Mouse (Mus musculus) G1E (cell line): ENCODE results near the gene F10. TPM values are rescaled to one million over a fixed set of nuclear protein-coding genes. Genes with fewer than 3 reads are reported as not detected.

Source experiments
- ATAC-seq: 2 replicates; pipeline ENCODE4 v1.8.0; 2016; ENCODE audit warnings: mild to moderate bottlenecking; ENCODE audit not compliant: insufficient number of reproducible peaks, poor library complexity, low FRiP score, severe bottlenecking; ENCODE audit errors: extremely low read depth
- DNase-seq: peaks from one replicate; pipeline ENCODE4 v3.0.0; 2012; ENCODE audit warnings: low spot score
- H3K27me3 ChIP-seq: 2 replicates; pipeline ENCODE4 v1.6.1; 2012; ENCODE audit warnings: mild to moderate bottlenecking, low read length, inconsistent platforms; ENCODE audit not compliant: insufficient read depth
- H3K36me3 ChIP-seq: replicated peaks from 2 replicates; pipeline ENCODE3; 2012; ENCODE audit warnings: mild to moderate bottlenecking, inconsistent platforms
- H3K4me1 ChIP-seq: 2 replicates; pipeline ENCODE4 v1.6.1; 2012; ENCODE audit warnings: low read depth, low read length, inconsistent platforms, mixed read lengths; ENCODE audit not compliant: insufficient read depth
- H3K4me3 ChIP-seq: 2 replicates; pipeline ENCODE4 v1.5.1; 2012; ENCODE audit warnings: low read depth, mild to moderate bottlenecking, inconsistent platforms, low read length, moderate library complexity, mixed read lengths
- H3K9me3 ChIP-seq: replicated peaks from 2 replicates; pipeline ENCODE4 v1.6.1; 2012; ENCODE audit warnings: inconsistent platforms
- CTCF ChIP-seq: IDR thresholded peaks from 2 replicates; pipeline ENCODE4 v1.5.1; 2012; ENCODE audit warnings: low read depth, low read length, inconsistent platforms, mixed read lengths
- GATA1 ChIP-seq: IDR thresholded peaks from 2 replicates; pipeline ENCODE4 v1.6.1; 2012; ENCODE audit warnings: borderline replicate concordance, low read length, inconsistent platforms, mixed read lengths
- GATA2 ChIP-seq: IDR thresholded peaks from 2 replicates; pipeline ENCODE4 v1.6.1; 2012; ENCODE audit warnings: low read depth, low read length, inconsistent platforms, borderline replicate concordance
- POLR2AphosphoS5 ChIP-seq: IDR thresholded peaks from 2 replicates; pipeline ENCODE4 v1.6.1; 2012; ENCODE audit warnings: low read depth, low read length, inconsistent platforms; ENCODE audit not compliant: insufficient replicate concordance
- TAL1 ChIP-seq: conservative IDR thresholded peaks from 2 replicates; pipeline ENCODE4 v1.6.1; 2012; ENCODE audit warnings: low read depth, low read length, inconsistent platforms, mixed read lengths
- polyA plus RNA-seq: library from polyadenylated mRNA; stranded (reverse); fragments of >175 nt; gene quantifications from 2 replicates; pipeline ENCODE4 v1.2.3, GENCODE M21; 2012
- total RNA-seq, 2 experiments: library from RNA; stranded (forward) in 1 of 2; stranded (reverse) in 1 of 2; fragments of 200-1000 nt in 1 of 2; fragments of >200 nt in 1 of 2; fragmentation: Nextera tagmentation in 1 of 2; gene quantifications; 2 replicates each; pipeline ENCODE4 v1.2.3; 2014 to 2017

F10 gene
- total and polyA plus RNA-seq, 3 experiments: 0.33 TPM; not detected in 2

DNA sequence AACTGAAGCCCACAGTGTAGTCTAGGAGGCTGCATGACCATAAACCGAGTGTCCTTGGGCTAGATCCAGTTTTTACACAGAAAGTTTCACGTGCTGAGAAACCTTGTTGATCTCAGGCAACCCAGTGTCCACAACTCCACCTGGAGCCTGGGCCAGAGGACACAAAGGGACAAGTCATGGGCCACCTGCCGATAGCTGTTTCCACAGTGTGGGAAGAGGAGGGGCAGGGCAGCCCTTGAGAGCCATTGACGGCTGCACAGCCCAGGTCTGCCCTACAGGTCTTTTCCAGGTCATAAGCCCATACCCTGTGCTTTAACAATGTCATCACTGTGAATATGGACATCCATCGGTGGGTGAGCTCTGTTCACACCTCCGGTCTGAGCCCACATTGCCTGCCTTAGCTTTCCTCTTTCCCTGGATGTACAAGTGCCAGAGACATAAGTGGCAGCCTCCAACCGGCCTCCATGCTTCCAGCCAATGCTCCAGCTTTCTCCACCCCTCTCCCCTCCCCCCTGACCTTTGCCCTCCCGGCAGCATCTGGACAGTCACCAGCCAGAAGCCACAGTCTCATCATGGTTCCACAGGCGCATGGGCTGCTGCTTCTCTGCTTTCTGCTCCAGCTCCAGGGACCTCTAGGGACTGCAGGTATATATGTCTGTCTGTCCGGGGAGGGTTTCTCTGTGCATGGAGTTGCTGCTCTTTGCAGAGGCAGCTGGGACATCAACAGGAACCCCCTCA lies 11.5 kb upstream of the F10 start, which contains the start of gene F7:
Gene F7, plus strand, starts transcription at position 548 of the 738 bp plus-strand sequence.
- DNase-seq (no peak), ATAC-seq (no peak)
- Histone ChIP-seq H3K36me3 (no peaks in the 10 kb centered on the region), H3K27me3 (peaks cover 17% of the 10 kb centered on the region), H3K4me3 (no peak within 1 kb of the TSS), H3K4me1 (no peaks in the 10 kb centered on the region), H3K9me3 (no peaks in the 10 kb centered on the region)
- TF ChIP-seq GATA1 (no peak), TAL1 (no peak), POLR2AphosphoS5 (no peak), CTCF (no peak), GATA2 (no peak)

DNA sequence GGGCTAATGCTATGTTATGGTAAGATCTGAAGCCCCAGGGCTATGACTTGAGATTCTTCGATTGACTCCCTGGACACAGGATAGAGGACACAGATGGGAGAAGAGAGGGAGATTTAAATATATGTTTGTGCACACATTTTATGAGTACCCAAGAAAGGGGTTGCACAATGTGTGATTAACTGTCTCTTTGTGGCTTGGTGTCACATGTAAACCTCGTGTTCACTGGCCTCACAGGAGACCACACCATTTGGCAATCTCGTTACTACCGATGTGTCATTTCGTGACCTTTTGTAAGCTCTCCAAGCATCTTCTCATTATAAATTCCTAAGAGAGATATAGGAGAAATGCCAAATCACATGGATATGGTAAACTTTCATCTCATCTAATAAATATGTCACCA lies 9.5 kb upstream of the F10 start:
- Histone ChIP-seq H3K27me3 (peaks cover 23% of the 10 kb centered on the region), H3K9me3 (no peaks in the 10 kb centered on the region), H3K4me3 (no peak overlapping the region), H3K4me1 (no peaks in the 10 kb centered on the region), H3K36me3 (no peaks in the 10 kb centered on the region)
- ATAC-seq (no peak), DNase-seq (no peak)
- TF ChIP-seq TAL1 (no peak), GATA1 (no peak), CTCF (no peak), GATA2 (no peak), POLR2AphosphoS5 (no peak)

DNA sequence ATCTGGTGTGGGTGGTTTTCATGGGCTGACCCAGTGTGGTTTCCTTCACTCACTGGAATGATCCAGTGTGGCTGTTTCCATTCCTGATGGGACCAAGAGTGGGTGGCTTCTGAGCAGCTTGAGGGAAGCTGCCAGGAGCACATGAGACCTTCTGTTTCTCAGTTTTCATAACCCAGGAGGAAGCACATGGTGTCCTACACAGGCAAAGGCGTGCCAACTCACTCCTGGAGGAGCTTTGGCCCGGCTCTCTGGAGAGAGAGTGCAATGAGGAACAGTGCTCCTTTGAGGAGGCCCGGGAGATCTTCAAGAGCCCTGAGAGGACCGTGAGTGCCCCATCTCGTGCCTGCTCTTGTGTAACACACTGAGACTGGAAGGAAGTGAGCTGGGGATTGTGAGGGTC lies 8.6 kb upstream of the F10 start:
- ATAC-seq (no peak), DNase-seq (no peak)
- TF ChIP-seq CTCF: no peak
- TF ChIP-seq GATA1: no peak
- TF ChIP-seq GATA2: no peak
- TF ChIP-seq TAL1: no peak
- TF ChIP-seq POLR2AphosphoS5: no peak
- H3K9me3 ChIP-seq: no peaks in the 10 kb centered on the region
- no peak overlapping the region for H3K4me3 ChIP-seq
- peaks cover 29% of the 10 kb centered on the region for H3K27me3 ChIP-seq
- no peaks in the 10 kb centered on the region for H3K36me3 ChIP-seq
- no peaks in the 10 kb centered on the region for H3K4me1 ChIP-seq

DNA sequence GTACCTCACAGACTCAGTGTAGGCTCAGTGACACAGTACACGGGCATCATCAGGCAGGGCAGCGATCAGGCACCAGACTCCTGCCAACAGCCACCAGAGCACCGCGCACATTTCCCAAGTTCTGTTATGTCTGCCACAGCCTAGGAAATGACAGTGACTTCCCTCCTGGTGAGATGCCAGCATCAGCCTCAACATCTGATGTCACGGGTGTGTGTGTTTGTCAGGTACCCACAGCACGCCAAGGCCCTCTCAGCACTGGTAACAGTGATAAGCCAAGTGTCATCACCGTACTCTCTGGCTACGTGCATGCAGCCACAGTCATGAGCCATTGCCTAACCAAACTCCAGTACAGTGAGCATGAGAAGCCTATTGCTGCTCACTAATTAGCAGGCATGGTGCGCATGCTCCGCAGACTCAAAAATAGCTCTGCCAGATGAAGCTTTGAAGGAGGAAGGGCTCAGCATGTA lies 729 bp upstream of the F10 start:
- DNase-seq (no peak), ATAC-seq (no peak)
- TF ChIP-seq CTCF (no peak), GATA1 (no peak), TAL1 (no peak), POLR2AphosphoS5 (no peak), GATA2 (no peak)
- Histone ChIP-seq H3K27me3 (peaks cover 40% of the 10 kb centered on the region), H3K9me3 (no peaks in the 10 kb centered on the region), H3K36me3 (no peaks in the 10 kb centered on the region), H3K4me1 (0 out of 2 replicates have a peak, but pooled peaks cover 3% of the 10 kb centered on the region), H3K4me3 (no peak overlapping the region)

DNA sequence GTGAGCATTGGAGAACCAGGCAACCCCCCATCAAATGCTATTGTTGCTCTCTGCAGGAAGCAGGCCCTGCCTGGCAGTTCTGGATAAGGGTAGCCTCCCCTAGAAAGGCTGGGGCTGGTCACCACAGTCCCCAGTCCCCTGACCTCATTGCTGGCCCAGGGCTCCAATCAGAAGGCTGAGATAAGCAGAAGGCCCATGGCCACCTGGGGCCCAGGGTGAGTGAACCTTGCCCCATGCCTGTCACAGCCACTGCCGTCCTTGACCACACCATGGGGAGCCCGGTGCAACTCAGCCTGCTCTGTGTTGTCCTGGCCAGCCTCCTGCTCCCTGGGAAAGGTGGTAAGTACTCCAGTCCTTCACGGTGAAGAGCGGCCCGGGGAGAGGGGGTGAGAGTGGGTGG lies 461 bp downstream of the F10 start:
- Histone ChIP-seq H3K9me3 (no peaks in the 10 kb centered on the region), H3K4me1 (0 out of 2 replicates have a peak, but pooled peaks cover 3% of the 10 kb centered on the region), H3K27me3 (peaks cover 34% of the 10 kb centered on the region), H3K36me3 (no peaks in the 10 kb centered on the region), H3K4me3 (no peak overlapping the region)
- TF ChIP-seq POLR2AphosphoS5 (no peak), GATA2 (no peak), GATA1 (no peak), TAL1 (no peak)
- ATAC-seq: no peak
- no peak for DNase-seq

DNA sequence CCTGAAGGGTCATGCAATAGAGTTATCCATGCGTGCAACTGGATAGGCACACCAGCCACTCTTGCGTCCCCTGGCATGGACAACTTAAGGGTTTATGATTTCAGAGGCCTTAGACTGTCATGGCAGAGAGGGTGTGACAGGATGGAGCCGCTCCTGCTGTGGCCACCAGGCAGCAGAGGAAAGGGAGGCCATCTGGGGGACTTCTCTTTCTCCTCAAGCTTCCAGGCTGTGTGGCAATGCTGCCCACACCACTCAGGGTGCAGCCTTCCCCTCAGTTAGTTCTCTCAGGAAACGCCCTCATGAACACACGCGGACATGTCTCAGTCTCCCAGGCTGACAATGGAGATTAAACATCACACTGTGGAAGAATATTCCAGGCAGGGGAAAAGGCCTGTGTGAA lies 1.9 kb downstream of the F10 start:
- Histone ChIP-seq H3K9me3 (no peaks in the 10 kb centered on the region), H3K27me3 (peaks cover 28% of the 10 kb centered on the region), H3K4me1 (0 out of 2 replicates have a peak, but pooled peaks cover 3% of the 10 kb centered on the region), H3K36me3 (no peaks in the 10 kb centered on the region), H3K4me3 (no peak overlapping the region)
- ATAC-seq (no peak), DNase-seq (no peak)
- TF ChIP-seq GATA2 (no peak), CTCF (no peak), TAL1 (no peak)
